Mouse (Mus musculus): Measurements from ENCODE around the gene Plekhj1.

DNA sequence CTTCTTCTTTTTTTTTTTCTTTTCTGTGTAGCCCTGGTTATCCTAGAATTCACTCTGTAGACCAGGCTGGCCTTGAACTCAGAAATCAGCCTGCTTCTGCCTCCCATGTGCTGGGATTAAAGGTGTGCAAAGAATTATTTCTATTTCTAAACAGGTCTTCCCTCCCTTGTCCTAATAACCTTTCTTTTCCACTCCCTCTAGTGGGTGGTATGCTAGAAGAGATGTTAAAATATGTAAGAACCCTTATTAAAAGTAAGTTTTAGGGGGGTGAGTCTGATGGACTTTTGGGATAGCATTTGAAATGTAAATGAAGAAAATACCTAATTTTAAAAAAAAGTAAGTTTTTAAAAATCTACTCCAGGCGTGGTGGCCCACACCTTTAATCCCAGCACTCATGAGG lies 24.9 kb upstream of the Plekhj1 start:
- TF ChIP-seq CTCF (conservative IDR thresholded peaks at IDR 0.05; ENCODE audit: insufficient read depth, insufficient read length, low read depth, low read length), result no peak
- TF ChIP-seq POLR2A (IDR thresholded peaks at IDR 0.05; ENCODE audit: low read depth, low read length), result no peak
